Mouse (Mus musculus) midbrain, embryonic 12.5 days (tissue): Measurements from ENCODE around the gene Ppil3. TPM values are rescaled to one million over a fixed set of nuclear protein-coding genes. Genes with fewer than 3 reads are reported as not detected.

Experiments used
- ATAC-seq: fragments of 200-750 bp; cut with Nextera tagmentation; 2 replicates; pipeline ENCODE4 v1.8.0; 2017; ENCODE audit warnings: low read depth, moderate TSS enrichment, moderate library complexity; ENCODE audit not compliant: low FRiP score
- H3K27ac ChIP-seq: fragments of 300-500 bp; sonication (generic); replicated peaks from 2 replicates; pipeline ENCODE4 v1.5.1; 2016; ENCODE audit warnings: mild to moderate bottlenecking
- H3K27me3 ChIP-seq: fragments of 300-500 bp; sonication (generic); 2 replicates; pipeline ENCODE4 v1.6.1; 2016; ENCODE audit warnings: mild to moderate bottlenecking
- H3K36me3 ChIP-seq: fragments of 300-500 bp; sonication (generic); 2 replicates; pipeline ENCODE4 v1.6.1; 2016
- H3K4me1 ChIP-seq: fragments of 300-500 bp; sonication (generic); 2 replicates; pipeline ENCODE4 v1.6.1; 2016
- H3K4me2 ChIP-seq: fragments of 300-500 bp; sonication (generic); replicated peaks from 2 replicates; pipeline ENCODE4 v1.6.1; 2016; ENCODE audit warnings: mild to moderate bottlenecking, moderate library complexity
- H3K4me3 ChIP-seq: fragments of 300-500 bp; sonication (generic); 2 replicates; pipeline ENCODE4 v1.5.1; 2016; ENCODE audit warnings: mild to moderate bottlenecking
- H3K9ac ChIP-seq: fragments of 300-500 bp; sonication (generic); replicated peaks from 2 replicates; pipeline ENCODE4 v1.6.1; 2016; ENCODE audit warnings: mild to moderate bottlenecking, moderate library complexity
- H3K9me3 ChIP-seq: fragments of 300-500 bp; sonication (generic); 2 replicates; pipeline ENCODE4 v1.6.1; 2016; ENCODE audit warnings: mild to moderate bottlenecking
- WGBS: fragments of 180-500 bp; shearing (Covaris S2); methylation state at CpG from one replicate; pipeline ENCODE4 v1.1.7; 2016; 5-methylcytosine and 5-hydroxymethylcytosine counted together
- polyA plus RNA-seq: library from polyadenylated mRNA; unstranded; fragments of >200 nt; fragmentation: Nextera tagmentation; extraction: Ambion mirVana; gene quantifications from 2 replicates; pipeline ENCODE4 v1.2.1, GENCODE M21; 2016

Ppil3 gene
- polyA plus RNA-seq, 1 experiment from 2014 or later: 51.9 TPM

GRCm38 (mm10) chr1:58407321-58407720 is 38.0 kb downstream of the Ppil3 start:
- no peak overlapping the region for H3K27ac ChIP-seq
- no peak overlapping the region for H3K4me2 ChIP-seq
- no peaks in the 10 kb centered on the region for H3K27me3 ChIP-seq
- 94% methylated on average over 7 of the region's 7 CpGs for WGBS
- ATAC-seq: no peak
- peaks cover 66% of the 10 kb centered on the region for H3K36me3 ChIP-seq
- no peak overlapping the region for H3K9ac ChIP-seq
- no peaks in the 10 kb centered on the region for H3K9me3 ChIP-seq
- H3K4me1 ChIP-seq: no peaks in the 10 kb centered on the region
- no peak overlapping the region for H3K4me3 ChIP-seq

- 93% methylated on average over 5 of the region's 5 CpGs for WGBS
- no peaks in the 10 kb centered on the region for H3K27me3 ChIP-seq
- H3K4me2 ChIP-seq: no peak overlapping the region
- H3K4me1 ChIP-seq: no peaks in the 10 kb centered on the region
- H3K27ac ChIP-seq: no peak overlapping the region
- no peak for ATAC-seq
- no peak overlapping the region for H3K9ac ChIP-seq
- no peak overlapping the region for H3K4me3 ChIP-seq
- H3K36me3 ChIP-seq: peaks cover 71% of the 10 kb centered on the region
- H3K9me3 ChIP-seq: no peaks in the 10 kb centered on the region
These were observed 41.5 kb downstream of the Ppil3 start for GRCm38 (mm10) chr1:58403745-58404144.

DNA sequence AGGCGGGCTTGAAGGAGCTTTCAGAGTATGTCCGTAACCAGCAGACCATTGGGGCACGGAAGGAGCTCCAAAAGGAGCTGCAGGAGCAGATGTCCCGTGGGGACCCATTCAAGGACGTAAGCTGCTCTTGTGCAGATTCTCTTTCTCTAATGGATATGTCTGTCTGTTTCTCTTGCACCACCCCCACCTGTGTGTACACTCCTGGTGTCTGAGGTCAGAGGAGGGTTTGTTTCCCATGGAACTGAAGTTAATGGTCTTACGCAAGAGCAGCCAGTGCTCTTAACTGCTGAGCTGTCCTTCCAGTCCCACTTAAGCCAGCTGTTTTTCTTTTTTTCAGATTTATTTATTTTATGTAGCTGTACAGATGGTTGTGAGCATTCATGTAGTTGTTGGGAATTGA is 43.9 kb downstream of the Ppil3 start:
- peaks cover 91% of the 10 kb centered on the region for H3K36me3 ChIP-seq
- no peak overlapping the region for H3K4me2 ChIP-seq
- no peak overlapping the region for H3K4me3 ChIP-seq
- H3K4me1 ChIP-seq: no peaks in the 10 kb centered on the region
- 94% methylated on average over 6 of the region's 6 CpGs for WGBS
- ATAC-seq: no peak
- no peaks in the 10 kb centered on the region for H3K27me3 ChIP-seq
- no peaks in the 10 kb centered on the region for H3K9me3 ChIP-seq
- H3K9ac ChIP-seq: no peak overlapping the region
- no peak overlapping the region for H3K27ac ChIP-seq

GRCm38 (mm10) chr1:58397731-58398130 is 47.6 kb downstream of the Ppil3 start:
- Histone ChIP-seq H3K27me3 (no peaks in the 10 kb centered on the region), H3K4me2 (no peak overlapping the region), H3K9ac (no peak overlapping the region), H3K4me3 (no peak overlapping the region), H3K4me1 (peaks cover 5% of the 10 kb centered on the region), H3K9me3 (no peaks in the 10 kb centered on the region), H3K36me3 (peaks cover 79% of the 10 kb centered on the region), H3K27ac (no peak overlapping the region)
- WGBS: 95% methylated on average over 6 of the region's 6 CpGs
- ATAC-seq: no peak

- Histone ChIP-seq H3K4me3 (no peak overlapping the region), H3K27ac (no peak overlapping the region), H3K9ac (no peak overlapping the region), H3K4me2 (no peak overlapping the region), H3K36me3 (peaks cover 64% of the 10 kb centered on the region), H3K9me3 (no peaks in the 10 kb centered on the region), H3K27me3 (no peaks in the 10 kb centered on the region), H3K4me1 (peaks cover 14% of the 10 kb centered on the region)
- no peak for ATAC-seq
- WGBS: 89% methylated on average over 1 of the region's 1 CpGs
These were observed 49.1 kb downstream of the Ppil3 start for GRCm38 (mm10) chr1:58396179-58396578.

- no peaks in the 10 kb centered on the region for H3K27me3 ChIP-seq
- 92% methylated on average over 3 of the region's 3 CpGs for WGBS
- no peak for ATAC-seq
- no peak overlapping the region for H3K4me2 ChIP-seq
- no peaks in the 10 kb centered on the region for H3K9me3 ChIP-seq
- H3K27ac ChIP-seq: no peak overlapping the region
- H3K9ac ChIP-seq: no peak overlapping the region
- H3K4me1 ChIP-seq: peaks cover 15% of the 10 kb centered on the region
- H3K36me3 ChIP-seq: peaks cover 56% of the 10 kb centered on the region
- H3K4me3 ChIP-seq: no peak overlapping the region
These were observed 49.9 kb downstream of the Ppil3 start for GRCm38 (mm10) chr1:58395341-58395740.

GRCm38 (mm10) chr1:58393284-58394195 is 51.7 kb downstream of the Ppil3 start:
- peak overlapping the region; percentile 100 for H3K4me3 ChIP-seq
- H3K27me3 ChIP-seq: no peaks in the 10 kb centered on the region
- H3K9ac ChIP-seq: peak overlapping the region; percentile 98
- H3K4me1 ChIP-seq: peaks cover 15% of the 10 kb centered on the region
- peak overlapping the region; percentile 97 for H3K27ac ChIP-seq
- 1% methylated on average over 72 of the region's 90 CpGs for WGBS
- peaks cover 39% of the 10 kb centered on the region for H3K36me3 ChIP-seq
- peak overlapping the region; percentile 81 for H3K4me2 ChIP-seq
- no peaks in the 10 kb centered on the region for H3K9me3 ChIP-seq
- peak; percentile 64 for ATAC-seq

DNA sequence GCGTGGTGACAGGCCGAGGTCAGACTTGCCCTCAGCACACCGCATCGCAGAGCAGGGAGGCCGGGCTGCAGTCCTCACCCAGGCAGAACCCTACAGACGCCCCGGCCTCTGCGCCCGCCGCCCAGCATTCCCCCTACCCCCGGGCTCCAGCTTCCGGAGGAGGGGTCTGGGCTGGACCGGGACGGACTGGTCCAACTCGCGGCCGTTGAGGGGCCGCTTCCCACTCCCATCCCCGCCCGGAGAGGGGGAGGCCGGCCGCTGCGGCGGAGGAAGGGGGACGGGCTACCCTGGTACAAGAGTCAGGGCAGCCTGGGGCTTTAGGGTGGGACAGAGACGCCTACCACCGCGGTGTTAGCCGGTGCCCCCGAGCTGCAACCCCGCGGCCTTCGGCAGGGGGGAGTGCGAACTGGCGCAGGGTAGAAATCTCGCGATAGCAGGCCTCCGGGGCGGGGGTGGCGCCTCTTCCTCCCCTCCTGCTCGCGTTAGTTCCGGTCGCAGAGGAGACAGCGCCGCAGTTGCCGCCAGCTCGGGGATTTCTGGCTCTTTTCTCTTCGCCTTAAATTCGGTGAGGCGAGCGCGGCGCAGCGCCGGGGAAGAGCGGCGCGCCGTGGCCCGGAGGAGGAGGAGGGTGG is 52.5 kb downstream of the Ppil3 start, which contains the start of gene Bzw1:
Gene Bzw1, plus strand, starts transcription at position 247 of the 632 bp plus-strand sequence.
- Histone ChIP-seq H3K27me3 (no peaks in the 10 kb centered on the region), H3K9ac (peak within 1 kb of the TSS; percentile 98), H3K4me2 (peak within 1 kb of the TSS; percentile 81), H3K4me3 (peak within 1 kb of the TSS; percentile 100), H3K9me3 (no peaks in the 10 kb centered on the region), H3K36me3 (peaks cover 31% of the 10 kb centered on the region), H3K4me1 (peaks cover 15% of the 10 kb centered on the region), H3K27ac (peak within 1 kb of the TSS; percentile 97)
- peak; percentile 97 for ATAC-seq
- under 1% methylated on average over 61 of the region's 61 CpGs for WGBS

- Histone ChIP-seq H3K4me1 (peaks cover 15% of the 10 kb centered on the region), H3K9me3 (no peaks in the 10 kb centered on the region), H3K27me3 (no peaks in the 10 kb centered on the region), H3K4me3 (peak overlapping the region; percentile 100), H3K36me3 (peaks cover 26% of the 10 kb centered on the region), H3K9ac (peak overlapping the region; percentile 98), H3K27ac (peak overlapping the region; percentile 97), H3K4me2 (peak overlapping the region; percentile 81)
- WGBS: 0% methylated on average over 13 of the region's 16 CpGs
- no peak for ATAC-seq
These were observed 53.0 kb downstream of the Ppil3 start for GRCm38 (mm10) chr1:58392268-58392651.

DNA sequence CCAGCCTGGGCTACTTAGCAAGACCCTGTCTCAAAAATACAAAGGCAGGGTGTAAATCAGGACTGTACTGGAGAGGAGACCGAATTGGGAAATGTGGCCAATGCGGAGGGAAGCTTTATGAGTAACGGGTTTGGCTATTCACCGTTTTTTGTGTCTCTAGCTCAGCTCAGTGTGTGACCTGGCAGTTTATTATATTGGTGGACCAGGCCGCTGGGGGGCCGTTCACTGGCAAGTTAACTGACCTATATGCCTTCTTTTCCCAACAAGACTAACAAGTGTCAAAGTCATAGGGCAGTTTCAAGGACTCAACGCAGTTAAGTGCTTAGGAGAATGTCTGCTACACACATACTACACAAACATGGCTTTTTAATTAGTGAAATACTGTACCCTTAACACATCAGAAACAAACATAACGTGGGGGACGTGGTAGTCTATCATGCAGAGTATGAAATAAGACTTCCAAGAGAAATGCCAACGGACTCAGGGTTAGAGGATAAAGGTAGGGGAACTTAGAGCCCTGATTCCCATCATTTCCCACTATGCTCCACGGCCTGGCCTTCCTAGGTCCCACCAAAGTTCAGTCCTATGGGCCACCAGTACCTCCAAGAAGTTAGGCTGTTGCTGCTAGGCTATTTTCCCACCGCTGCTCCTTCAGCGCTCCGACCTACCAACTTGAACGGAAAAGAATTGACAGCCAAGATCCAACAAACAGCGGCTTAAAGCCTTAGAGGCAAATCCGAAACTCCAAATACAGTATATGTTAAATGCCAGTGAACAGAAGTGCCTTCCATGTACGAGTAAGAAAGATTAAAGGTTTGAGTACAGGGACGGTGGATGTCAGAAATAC is 53.6 kb downstream of the Ppil3 start:
- Histone ChIP-seq H3K4me1 (peaks cover 15% of the 10 kb centered on the region), H3K27ac (peak overlapping the region; percentile 97), H3K36me3 (peaks cover 20% of the 10 kb centered on the region), H3K27me3 (no peaks in the 10 kb centered on the region), H3K4me2 (peak overlapping the region; percentile 81), H3K4me3 (peak overlapping the region; percentile 100), H3K9me3 (no peaks in the 10 kb centered on the region), H3K9ac (peak overlapping the region; percentile 98)
- 44% methylated on average over 19 of the region's 19 CpGs for WGBS
- no peak for ATAC-seq

GRCm38 (mm10) chr1:58382586-58383281 is 62.6 kb downstream of the Ppil3 start:
- H3K4me1 ChIP-seq: no peaks in the 10 kb centered on the region
- WGBS: 75% methylated on average over 5 of the region's 5 CpGs
- H3K9ac ChIP-seq: no peak overlapping the region
- H3K27me3 ChIP-seq: no peaks in the 10 kb centered on the region
- H3K36me3 ChIP-seq: no peaks in the 10 kb centered on the region
- no peak overlapping the region for H3K4me3 ChIP-seq
- ATAC-seq: no peak
- no peaks in the 10 kb centered on the region for H3K9me3 ChIP-seq
- no peak overlapping the region for H3K4me2 ChIP-seq
- H3K27ac ChIP-seq: no peak overlapping the region
